Mouse (Mus musculus): ENCODE measurements at regions not wholly inside any gene's neighbourhood (a gene's known extent, or its start where the extent isn't known, plus 50 kb on each side); places are given as distances from the start of the nearest gene placed in this dataset.
"Not testable (repeated sequence)": the region's sequence is repeated elsewhere in the genome, so short reads cannot be mapped to it uniquely, and the experiment has no call there.

- Histone ChIP-seq H3K36me3 (replicated peaks; ENCODE audit: low read length) (no peaks in the 10 kb centered on the region), H3K4me1 (peaks cover 21% of the 10 kb centered on the region), H3K9me3 (no peaks in the 10 kb centered on the region), H3K27me3 (replicated peaks) (peaks cover 39% of the 10 kb centered on the region), H3K4me3 (replicated peaks) (no peak overlapping the region)
- no peak for TF ChIP-seq GATA1 (IDR thresholded peaks at IDR 0.05; ENCODE audit: borderline replicate concordance, low read length)
Measured at GRCm38 (mm10) chr9:32939626-32940025, 303.6 kb downstream of the Ets1 start.

- no peaks in the 10 kb centered on the region for H3K9me3 ChIP-seq
- peak overlapping the region; percentile 93 for H3K4me3 ChIP-seq (replicated peaks)
- no peak for TF ChIP-seq FLI1 (IDR thresholded peaks at IDR 0.05; ENCODE audit: low read length)
- no peak for TF ChIP-seq GATA1 (IDR thresholded peaks at IDR 0.05; ENCODE audit: borderline replicate concordance, low read length)
- no peaks in the 10 kb centered on the region for H3K36me3 ChIP-seq (replicated peaks; ENCODE audit: low read length)
- H3K4me1 ChIP-seq, result peaks cover 21% of the 10 kb centered on the region
- peaks cover 39% of the 10 kb centered on the region for H3K27me3 ChIP-seq (replicated peaks)
Measured at GRCm38 (mm10) chr9:32940111-32940813, 304.2 kb downstream of the Ets1 start.

GRCm38 (mm10) chr9:32940919-32941767 is 305.1 kb downstream of the Ets1 start:
- peaks cover 21% of the 10 kb centered on the region for H3K4me1 ChIP-seq
- H3K9me3 ChIP-seq, result no peaks in the 10 kb centered on the region
- no peaks in the 10 kb centered on the region for H3K36me3 ChIP-seq (replicated peaks; ENCODE audit: low read length)
- peak overlapping the region; percentile 42 for H3K4me3 ChIP-seq (replicated peaks)
- peaks cover 37% of the 10 kb centered on the region for H3K27me3 ChIP-seq (replicated peaks)
- TF ChIP-seq GATA1 (IDR thresholded peaks at IDR 0.05; ENCODE audit: borderline replicate concordance, low read length) (no peak), FLI1 (IDR thresholded peaks at IDR 0.05; ENCODE audit: low read length) (no peak)

GRCm38 (mm10) chr9:32941768-32942030 is 305.7 kb downstream of the Ets1 start:
- Histone ChIP-seq H3K27me3 (replicated peaks) (peaks cover 32% of the 10 kb centered on the region), H3K4me1 (peaks cover 21% of the 10 kb centered on the region), H3K36me3 (replicated peaks; ENCODE audit: low read length) (no peaks in the 10 kb centered on the region), H3K9me3 (no peaks in the 10 kb centered on the region), H3K4me3 (replicated peaks) (no peak overlapping the region)
- TF ChIP-seq GATA1 (IDR thresholded peaks at IDR 0.05; ENCODE audit: borderline replicate concordance, low read length) (no peak), FLI1 (IDR thresholded peaks at IDR 0.05; ENCODE audit: low read length) (no peak)

- Histone ChIP-seq H3K9me3 (no peaks in the 10 kb centered on the region), H3K27me3 (replicated peaks) (peaks cover 14% of the 10 kb centered on the region), H3K4me1 (peaks cover 3% of the 10 kb centered on the region; the same call in 1 of the 2 replicates), H3K4me3 (replicated peaks) (no peak overlapping the region), H3K36me3 (replicated peaks; ENCODE audit: low read length) (no peaks in the 10 kb centered on the region)
- TF ChIP-seq GATA1 (IDR thresholded peaks at IDR 0.05; ENCODE audit: borderline replicate concordance, low read length) (no peak), FLI1 (IDR thresholded peaks at IDR 0.05; ENCODE audit: low read length) (no peak)
Measured at GRCm38 (mm10) chr9:32947221-32947620, 311.2 kb downstream of the Ets1 start.

- Histone ChIP-seq H3K4me1 (no peaks in the 10 kb centered on the region), H3K27me3 (replicated peaks) (no peaks in the 10 kb centered on the region), H3K9me3 (no peaks in the 10 kb centered on the region), H3K36me3 (replicated peaks; ENCODE audit: low read length) (no peaks in the 10 kb centered on the region), H3K4me3 (replicated peaks) (no peak overlapping the region)
- no peak for TF ChIP-seq FLI1 (IDR thresholded peaks at IDR 0.05; ENCODE audit: low read length)
- TF ChIP-seq GATA1 (IDR thresholded peaks at IDR 0.05; ENCODE audit: borderline replicate concordance, low read length), result no peak
Measured at GRCm38 (mm10) chr9:32949036-32949435, 313.0 kb downstream of the Ets1 start.

- no peak overlapping the region for H3K4me3 ChIP-seq (replicated peaks)
- no peaks in the 10 kb centered on the region for H3K9me3 ChIP-seq
- no peaks in the 10 kb centered on the region for H3K27me3 ChIP-seq (replicated peaks)
- H3K4me1 ChIP-seq, result no peaks in the 10 kb centered on the region
- no peaks in the 10 kb centered on the region for H3K36me3 ChIP-seq (replicated peaks; ENCODE audit: low read length)
- no peak for TF ChIP-seq FLI1 (IDR thresholded peaks at IDR 0.05; ENCODE audit: low read length)
- TF ChIP-seq GATA1 (IDR thresholded peaks at IDR 0.05; ENCODE audit: borderline replicate concordance, low read length), result no peak
Measured at GRCm38 (mm10) chr9:32958716-32959115, 322.7 kb downstream of the Ets1 start.

GRCm38 (mm10) chr9:32959468-32959867 is 323.4 kb downstream of the Ets1 start:
- H3K4me1 ChIP-seq; H3K27me3 ChIP-seq (replicated peaks); H3K36me3 ChIP-seq (replicated peaks; ENCODE audit: low read length); H3K9me3 ChIP-seq; H3K4me3 ChIP-seq (replicated peaks): not testable (repeated sequence)

GRCm38 (mm10) chr9:32962679-32963205 is 326.7 kb downstream of the Ets1 start:
- H3K27me3 ChIP-seq (replicated peaks), result no peaks in the 10 kb centered on the region
- H3K4me1 ChIP-seq, result no peaks in the 10 kb centered on the region
- H3K36me3 ChIP-seq (replicated peaks; ENCODE audit: low read length), result no peaks in the 10 kb centered on the region
- TF ChIP-seq FLI1 (IDR thresholded peaks at IDR 0.05; ENCODE audit: low read length) (no peak), GATA1 (IDR thresholded peaks at IDR 0.05; ENCODE audit: borderline replicate concordance, low read length) (no peak)
- H3K4me3 ChIP-seq (replicated peaks), result no peak overlapping the region
- no peaks in the 10 kb centered on the region for H3K9me3 ChIP-seq

DNA sequence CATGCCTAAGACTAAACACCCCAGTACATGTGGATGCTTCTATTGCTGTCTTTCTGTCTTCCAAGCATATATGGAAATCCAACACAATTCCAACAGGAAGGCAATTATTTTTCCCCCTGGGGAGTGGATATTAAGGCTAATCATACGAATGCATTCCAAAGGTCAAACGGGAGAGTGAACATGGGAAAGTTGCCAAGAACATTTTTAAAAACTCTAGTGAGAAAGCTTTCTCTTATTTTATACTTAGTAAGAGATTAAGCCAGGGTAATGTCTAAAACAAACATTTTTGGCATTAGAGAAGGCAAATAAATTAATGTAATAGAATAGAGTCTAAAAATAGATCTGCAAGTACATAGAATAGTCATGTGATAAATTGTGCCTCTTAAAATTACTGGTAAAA is 332.4 kb downstream of the Ets1 start:
- TF ChIP-seq GATA1 (IDR thresholded peaks at IDR 0.05; ENCODE audit: borderline replicate concordance, low read length), result no peak
- TF ChIP-seq FLI1 (IDR thresholded peaks at IDR 0.05; ENCODE audit: low read length), result no peak

More for the DNA sequence above, 332.4 kb downstream of the Ets1 start:
- no peak overlapping the region for H3K4me3 ChIP-seq (replicated peaks)
- no peaks in the 10 kb centered on the region for H3K9me3 ChIP-seq
- no peaks in the 10 kb centered on the region for H3K27me3 ChIP-seq (replicated peaks)
- H3K36me3 ChIP-seq (replicated peaks; ENCODE audit: low read length), result no peaks in the 10 kb centered on the region
- H3K4me1 ChIP-seq, result no peaks in the 10 kb centered on the region
